Mouse (Mus musculus): ENCODE measurements around the gene Hmcn1.

Gene Hmcn1

GRCm38 (mm10) chr1:150872105-150872504 is 121.1 kb downstream of the Hmcn1 start:
- no peak for DNase-seq

- no peak for DNase-seq
Observed at GRCm38 (mm10) chr1:150869189-150869588, 124.0 kb downstream of the Hmcn1 start.

- no peak for DNase-seq
Observed at GRCm38 (mm10) chr1:150866615-150867014, 126.6 kb downstream of the Hmcn1 start.

DNA sequence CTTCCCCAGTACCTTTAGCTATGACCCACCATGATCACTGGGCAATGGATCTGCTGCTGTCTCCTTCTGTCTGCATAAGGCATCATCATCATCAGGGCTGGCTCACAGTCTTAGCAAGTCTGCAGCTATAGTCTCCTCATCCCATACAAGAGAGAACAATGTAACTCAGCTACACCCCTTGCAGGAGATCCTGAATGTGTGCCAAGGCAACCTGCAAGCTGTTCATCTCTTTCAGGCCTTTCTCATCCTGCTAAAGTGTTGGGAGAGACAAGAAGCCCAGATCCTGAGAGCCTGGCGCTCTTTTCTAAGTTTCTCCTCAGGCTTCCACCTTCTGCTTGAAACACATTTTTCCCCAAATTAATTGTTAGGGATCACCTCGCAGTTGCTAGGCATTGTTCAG is 135.5 kb downstream of the Hmcn1 start:
- DNase-seq = no peak

GRCm38 (mm10) chr1:150833448-150833847 is 159.8 kb downstream of the Hmcn1 start:
- no peak for DNase-seq

- DNase-seq = no peak
Observed at GRCm38 (mm10) chr1:150829851-150830250, 163.4 kb downstream of the Hmcn1 start.

DNA sequence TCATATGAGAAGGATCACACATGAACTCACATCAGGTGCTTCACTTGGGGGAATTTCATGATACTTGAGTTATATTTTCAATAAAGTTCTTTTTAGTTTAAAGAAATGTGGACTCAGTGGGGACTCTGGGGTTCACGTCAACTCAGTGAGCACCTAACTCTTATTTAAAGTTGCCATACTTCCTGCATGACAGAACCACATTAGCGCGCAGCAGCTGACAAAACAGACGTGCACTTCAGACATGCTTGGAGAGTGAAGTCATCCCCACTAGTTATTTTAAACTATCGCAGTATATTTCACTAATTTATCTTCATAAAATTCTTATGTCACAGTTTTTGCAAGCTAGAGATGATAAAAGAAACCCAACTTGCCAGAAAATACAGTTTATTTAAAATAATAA is 166.1 kb downstream of the Hmcn1 start:
- DNase-seq = no peak

DNA sequence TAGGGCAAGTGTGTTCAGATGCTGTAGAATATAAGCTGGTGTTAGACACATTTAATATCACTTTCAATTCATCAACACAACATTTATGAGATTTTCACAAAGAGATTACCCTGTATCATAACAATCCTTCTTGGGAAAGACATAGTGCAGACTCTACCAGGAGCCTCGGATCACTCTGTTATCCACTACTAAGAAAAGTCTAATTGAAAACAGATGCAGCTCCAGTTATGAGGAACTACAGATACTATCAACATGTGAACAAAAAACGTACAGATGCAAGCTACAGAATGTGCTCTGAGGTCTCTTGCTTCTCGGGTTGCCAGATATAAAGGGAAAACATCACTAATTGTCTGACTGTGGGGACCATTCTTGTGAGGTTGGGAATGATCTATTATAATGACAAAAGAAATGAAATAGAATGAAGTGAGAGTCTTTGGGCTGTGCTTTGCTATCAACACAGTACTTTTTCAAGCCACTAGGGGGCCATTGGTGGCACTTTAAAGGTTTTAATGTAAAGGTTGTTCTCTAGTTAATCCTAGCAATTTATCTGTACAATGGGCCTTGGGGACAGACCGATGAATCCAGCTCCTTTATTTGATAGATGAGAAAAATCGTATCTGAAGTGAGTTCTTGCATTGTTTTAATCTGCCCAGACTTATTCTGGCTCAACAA is 168.8 kb downstream of the Hmcn1 start:
- peak; percentile 3 for DNase-seq

DNA sequence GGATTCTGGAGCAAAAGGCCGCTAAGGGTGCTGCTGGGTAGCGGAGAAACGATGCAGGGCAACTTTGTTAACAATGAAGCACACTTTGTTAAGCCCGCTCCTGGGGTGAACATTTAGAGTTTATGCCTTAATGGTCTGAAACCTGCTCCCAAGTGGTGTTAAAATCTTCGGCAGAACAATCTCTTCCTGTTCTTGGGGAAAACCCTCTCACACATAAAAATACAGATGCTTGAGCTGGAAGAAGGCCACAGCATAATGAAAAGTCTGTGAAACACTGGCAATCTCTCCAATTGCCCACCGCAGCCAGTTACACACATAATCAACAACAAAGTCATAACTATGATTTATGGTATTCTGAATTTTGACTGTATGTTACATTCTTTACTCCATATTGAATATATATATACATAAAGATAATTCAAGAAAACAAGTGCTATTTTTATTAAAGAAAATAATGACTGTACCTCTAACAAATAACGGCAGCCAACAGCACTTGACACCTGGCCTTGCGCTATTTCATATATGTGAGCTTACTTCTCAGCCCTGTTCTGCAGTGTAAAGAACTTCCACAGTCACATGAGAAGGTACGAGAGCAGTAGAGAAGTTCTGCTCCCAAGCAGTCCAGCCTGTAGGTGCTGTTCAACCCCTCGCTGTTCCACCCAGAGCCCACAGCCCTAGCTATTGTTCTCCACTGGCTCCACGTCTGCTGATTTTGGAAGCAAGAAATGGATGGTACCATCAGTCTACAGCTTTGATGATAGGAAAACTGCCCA is 177.0 kb downstream of the Hmcn1 start:
- no peak for DNase-seq

- no peak for DNase-seq
Observed at GRCm38 (mm10) chr1:150814917-150815316, 178.3 kb downstream of the Hmcn1 start.

- DNase-seq = no peak
Observed at GRCm38 (mm10) chr1:150813381-150813780, 179.9 kb downstream of the Hmcn1 start.

- no peak for DNase-seq
Observed at GRCm38 (mm10) chr1:150806864-150807263, 186.4 kb downstream of the Hmcn1 start.

- DNase-seq = no peak
Observed at GRCm38 (mm10) chr1:150805466-150805865, 187.8 kb downstream of the Hmcn1 start.

GRCm38 (mm10) chr1:150804235-150805099 is 188.8 kb downstream of the Hmcn1 start:
- DNase-seq = no peak

- no peak for DNase-seq
Observed at GRCm38 (mm10) chr1:150802642-150803041, 190.6 kb downstream of the Hmcn1 start.

- no peak for DNase-seq
Observed at GRCm38 (mm10) chr1:150800611-150801263, 192.5 kb downstream of the Hmcn1 start.

GRCm38 (mm10) chr1:150798651-150799050 is 194.6 kb downstream of the Hmcn1 start:
- DNase-seq = no peak

DNA sequence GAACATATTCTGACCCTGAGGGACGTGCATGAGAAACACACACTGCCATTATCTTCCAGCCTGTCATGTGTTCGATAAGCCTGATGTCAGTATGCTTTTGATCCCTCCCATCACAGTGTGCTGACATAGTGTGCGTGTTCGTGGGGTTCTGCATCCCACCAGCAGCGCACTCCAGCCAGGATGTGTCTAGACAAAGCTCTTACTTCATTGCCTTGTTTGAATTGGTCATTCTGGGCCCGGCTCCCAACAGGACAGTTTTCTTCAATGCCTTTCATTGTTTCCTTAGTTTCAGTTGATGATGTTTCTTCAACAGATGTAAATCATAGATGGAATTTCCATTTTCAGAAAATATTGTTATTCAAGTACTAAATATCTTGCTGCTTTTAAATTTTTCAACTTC is 206.5 kb downstream of the Hmcn1 start:
- DNase-seq = no peak

GRCm38 (mm10) chr1:150783070-150783842 is 210.0 kb downstream of the Hmcn1 start:
- DNase-seq = no peak

DNA sequence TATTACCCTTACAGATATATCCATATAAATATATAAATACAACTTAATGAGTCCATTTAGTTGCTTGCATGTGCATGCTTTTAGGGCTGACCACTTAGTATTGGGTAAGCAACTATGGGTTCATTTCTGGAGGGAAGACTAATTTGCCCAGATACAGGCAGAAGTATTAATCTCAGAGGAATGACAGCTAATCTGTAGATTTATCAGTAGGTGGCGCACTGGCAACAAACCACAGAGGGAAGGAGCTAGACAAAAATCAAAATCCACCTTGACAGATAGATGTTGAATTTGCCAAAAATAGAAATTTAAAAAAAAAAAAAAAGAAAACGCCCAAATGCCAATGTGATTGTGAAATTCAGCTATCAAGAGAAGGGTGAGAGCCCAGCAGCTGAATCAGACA is 213.3 kb downstream of the Hmcn1 start:
- DNase-seq = peak; percentile 4

GRCm38 (mm10) chr1:150776741-150777140 is 216.5 kb downstream of the Hmcn1 start:
- DNase-seq = no peak

DNA sequence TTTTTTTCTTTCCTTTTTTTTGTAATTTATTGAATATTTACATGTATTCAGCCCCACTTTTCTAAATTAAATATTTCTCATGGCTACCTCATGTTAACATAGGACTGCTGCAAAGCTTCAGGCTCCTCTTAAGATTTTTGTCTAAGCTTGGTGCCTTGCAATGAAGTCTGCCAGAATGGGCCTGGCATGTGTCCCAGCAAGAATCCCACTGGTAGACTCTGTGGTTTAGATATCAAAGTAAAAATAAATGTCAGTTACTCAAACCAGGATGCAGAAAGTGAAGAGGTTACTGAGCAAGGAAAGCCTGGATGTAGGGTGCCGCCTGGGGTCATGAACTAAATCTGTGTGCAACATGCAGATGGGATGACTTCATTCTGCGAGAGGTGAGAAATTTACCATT is 217.5 kb downstream of the Hmcn1 start:
- no peak for DNase-seq
